Mouse (Mus musculus) limb, embryonic 15.5 days (tissue): ENCODE data around the gene Zbtb20. TPM values are rescaled to one million over a fixed set of nuclear protein-coding genes. Genes with fewer than 3 reads are reported as not detected.
A peak's percentile ranks its signal among the peaks of the same experiment; 100 is the strongest.

Experiments used
- ATAC-seq: fragments of 200-750 bp; cut with Nextera tagmentation; 2 replicates; pipeline ENCODE4 v1.8.0; 2017; ENCODE audit warnings: low read depth, moderate TSS enrichment; ENCODE audit not compliant: insufficient number of reproducible peaks, low FRiP score, low TSS enrichment
- H3K27ac ChIP-seq: fragments of 300-500 bp; sonication (generic); 2 replicates; pipeline ENCODE4 v1.5.1; 2015; ENCODE audit warnings: moderate library complexity, mild to moderate bottlenecking, inconsistent platforms
- H3K27me3 ChIP-seq: fragments of 300-500 bp; sonication (generic); 2 replicates; pipeline ENCODE4 v1.6.1; 2015; ENCODE audit warnings: inconsistent platforms
- H3K36me3 ChIP-seq: fragments of 300-500 bp; sonication (generic); 2 replicates; pipeline ENCODE4 v1.6.1; 2015; ENCODE audit warnings: inconsistent platforms
- H3K4me1 ChIP-seq: fragments of 300-500 bp; sonication (generic); 2 replicates; pipeline ENCODE4 v1.6.1; 2015; ENCODE audit warnings: inconsistent platforms
- H3K4me2 ChIP-seq: fragments of 300-500 bp; sonication (generic); 2 replicates; pipeline ENCODE4 v1.6.1; 2015; ENCODE audit warnings: mild to moderate bottlenecking, inconsistent platforms
- H3K4me3 ChIP-seq: fragments of 300-500 bp; sonication (generic); 2 replicates; pipeline ENCODE4 v1.5.1; 2015; ENCODE audit warnings: mild to moderate bottlenecking, inconsistent platforms
- H3K9ac ChIP-seq: fragments of 300-500 bp; sonication (generic); 2 replicates; pipeline ENCODE4 v1.6.1; 2015; ENCODE audit warnings: inconsistent platforms
- H3K9me3 ChIP-seq: fragments of 300-500 bp; sonication (generic); 2 replicates; pipeline ENCODE4 v1.6.1; 2016; ENCODE audit warnings: inconsistent platforms
- WGBS: fragments of 180-500 bp; shearing (Covaris S2); methylation state at CpG from one replicate; pipeline ENCODE4 v1.1.7; 2015; 5-methylcytosine and 5-hydroxymethylcytosine counted together
- polyA plus RNA-seq: library from polyadenylated mRNA; unstranded; fragments of >200 nt; fragmentation: Nextera tagmentation; extraction: Ambion mirVana; gene quantifications from 2 replicates; pipeline ENCODE4 v1.2.1, GENCODE M21; 2015

The Zbtb20 gene
- polyA plus RNA-seq, 1 experiment from 2014 or later = 22.4 TPM

GRCm38 (mm10) chr16:43331440-43331839 is 455.8 kb downstream of the Zbtb20 start:
- ATAC-seq = no peak
- Histone ChIP-seq H3K9me3 (no peaks in the 10 kb centered on the region), H3K4me1 (no peaks in the 10 kb centered on the region), H3K4me3 (no peak overlapping the region), H3K4me2 (no peak overlapping the region), H3K27me3 (no peaks in the 10 kb centered on the region), H3K9ac (no peak overlapping the region), H3K36me3 (no peaks in the 10 kb centered on the region), H3K27ac (no peak overlapping the region)
- WGBS = 66% methylated on average over 3 of the region's 3 CpGs

GRCm38 (mm10) chr16:43332734-43333133 is 457.1 kb downstream of the Zbtb20 start:
- no peak for ATAC-seq

GRCm38 (mm10) chr16:43333265-43333664 is 457.6 kb downstream of the Zbtb20 start:
- H3K27me3 ChIP-seq = no peaks in the 10 kb centered on the region
- no peak overlapping the region for H3K9ac ChIP-seq
- no peak for ATAC-seq
- no peaks in the 10 kb centered on the region for H3K9me3 ChIP-seq
- 72% methylated on average over 1 of the region's 1 CpGs for WGBS
- no peaks in the 10 kb centered on the region for H3K36me3 ChIP-seq
- no peaks in the 10 kb centered on the region for H3K4me1 ChIP-seq
- no peak overlapping the region for H3K4me2 ChIP-seq
- H3K27ac ChIP-seq = no peak overlapping the region
- H3K4me3 ChIP-seq = no peak overlapping the region

More at GRCm38 (mm10) chr16:43332734-43333133, 457.1 kb downstream of the Zbtb20 start:
- Histone ChIP-seq H3K36me3 (no peaks in the 10 kb centered on the region), H3K27ac (no peak overlapping the region), H3K9me3 (no peaks in the 10 kb centered on the region), H3K4me2 (no peak overlapping the region), H3K9ac (no peak overlapping the region), H3K27me3 (no peaks in the 10 kb centered on the region), H3K4me3 (no peak overlapping the region), H3K4me1 (no peaks in the 10 kb centered on the region)
- 44% methylated on average over 2 of the region's 2 CpGs for whole genome bisulfite sequencing

- H3K36me3 ChIP-seq = no peaks in the 10 kb centered on the region
- peak overlapping the region; percentile 68; the same call in 1 of the 2 replicates for H3K27ac ChIP-seq
- no peak overlapping the region for H3K9ac ChIP-seq
- ATAC-seq = no peak
- no peak overlapping the region for H3K4me3 ChIP-seq
- no peaks in the 10 kb centered on the region for H3K4me1 ChIP-seq
- H3K27me3 ChIP-seq = no peaks in the 10 kb centered on the region
- WGBS = 26% methylated on average over 11 of the region's 11 CpGs
- no peak overlapping the region for H3K4me2 ChIP-seq
- H3K9me3 ChIP-seq = no peaks in the 10 kb centered on the region
Measured at GRCm38 (mm10) chr16:43334411-43335150, 458.9 kb downstream of the Zbtb20 start.

GRCm38 (mm10) chr16:43335151-43335823 is 459.6 kb downstream of the Zbtb20 start:
- no peak for ATAC-seq
- no peak overlapping the region for H3K4me2 ChIP-seq
- H3K9ac ChIP-seq = no peak overlapping the region
- no peaks in the 10 kb centered on the region for H3K4me1 ChIP-seq
- H3K9me3 ChIP-seq = no peaks in the 10 kb centered on the region
- no peak overlapping the region for H3K4me3 ChIP-seq
- WGBS = 58% methylated on average over 8 of the region's 8 CpGs
- H3K27ac ChIP-seq = no peak overlapping the region
- no peaks in the 10 kb centered on the region for H3K27me3 ChIP-seq
- H3K36me3 ChIP-seq = no peaks in the 10 kb centered on the region

- ATAC-seq = no peak
- 90% methylated on average over 4 of the region's 4 CpGs for WGBS
- H3K9me3 ChIP-seq = no peaks in the 10 kb centered on the region
- H3K9ac ChIP-seq = no peak overlapping the region
- no peaks in the 10 kb centered on the region for H3K4me1 ChIP-seq
- H3K4me3 ChIP-seq = no peak overlapping the region
- H3K4me2 ChIP-seq = no peak overlapping the region
- H3K36me3 ChIP-seq = no peaks in the 10 kb centered on the region
- no peaks in the 10 kb centered on the region for H3K27me3 ChIP-seq
- no peak overlapping the region for H3K27ac ChIP-seq
Measured at GRCm38 (mm10) chr16:43335824-43336215, 460.1 kb downstream of the Zbtb20 start.

- no peak for ATAC-seq
- H3K9ac ChIP-seq = no peak overlapping the region
- 76% methylated on average over 4 of the region's 4 CpGs for WGBS
- no peaks in the 10 kb centered on the region for H3K36me3 ChIP-seq
- H3K9me3 ChIP-seq = no peaks in the 10 kb centered on the region
- H3K27me3 ChIP-seq = no peaks in the 10 kb centered on the region
- H3K4me2 ChIP-seq = no peak overlapping the region
- H3K4me1 ChIP-seq = no peaks in the 10 kb centered on the region
- H3K4me3 ChIP-seq = no peak overlapping the region
- H3K27ac ChIP-seq = no peak overlapping the region
Measured at GRCm38 (mm10) chr16:43340712-43341111, 465.0 kb downstream of the Zbtb20 start.

- H3K9ac ChIP-seq = no peak overlapping the region
- H3K9me3 ChIP-seq = no peaks in the 10 kb centered on the region
- no peaks in the 10 kb centered on the region for H3K27me3 ChIP-seq
- H3K36me3 ChIP-seq = no peaks in the 10 kb centered on the region
- H3K4me1 ChIP-seq = no peaks in the 10 kb centered on the region
- no peak for ATAC-seq
- H3K4me3 ChIP-seq = no peak overlapping the region
- H3K4me2 ChIP-seq = no peak overlapping the region
- H3K27ac ChIP-seq = no peak overlapping the region
Measured at GRCm38 (mm10) chr16:43341916-43342455, 466.3 kb downstream of the Zbtb20 start.

- Histone ChIP-seq H3K27ac (no peak overlapping the region), H3K9me3 (no peaks in the 10 kb centered on the region), H3K9ac (no peak overlapping the region), H3K4me3 (no peak overlapping the region), H3K36me3 (no peaks in the 10 kb centered on the region), H3K4me2 (no peak overlapping the region), H3K27me3 (no peaks in the 10 kb centered on the region), H3K4me1 (no peaks in the 10 kb centered on the region)
- ATAC-seq = no peak
Measured at GRCm38 (mm10) chr16:43346094-43346493, 470.4 kb downstream of the Zbtb20 start.

- Histone ChIP-seq H3K4me3 (no peak overlapping the region), H3K27me3 (no peaks in the 10 kb centered on the region), H3K9me3 (no peaks in the 10 kb centered on the region), H3K36me3 (no peaks in the 10 kb centered on the region), H3K27ac (no peak overlapping the region), H3K9ac (no peak overlapping the region), H3K4me1 (no peaks in the 10 kb centered on the region), H3K4me2 (no peak overlapping the region)
- ATAC-seq = no peak
- 51% methylated on average over 9 of the region's 9 CpGs for WGBS
Measured at GRCm38 (mm10) chr16:43355776-43356645, 480.3 kb downstream of the Zbtb20 start.

- Histone ChIP-seq H3K36me3 (no peaks in the 10 kb centered on the region), H3K27me3 (no peaks in the 10 kb centered on the region), H3K4me2 (no peak overlapping the region), H3K4me3 (no peak overlapping the region), H3K4me1 (peaks cover 12% of the 10 kb centered on the region), H3K9ac (no peak overlapping the region), H3K9me3 (no peaks in the 10 kb centered on the region), H3K27ac (no peak overlapping the region)
- ATAC-seq = no peak
- 83% methylated on average over 3 of the region's 3 CpGs for whole genome bisulfite sequencing
Measured at GRCm38 (mm10) chr16:43359546-43359945, 483.9 kb downstream of the Zbtb20 start.

GRCm38 (mm10) chr16:43360112-43360511 is 484.4 kb downstream of the Zbtb20 start:
- H3K9me3 ChIP-seq = no peaks in the 10 kb centered on the region
- no peaks in the 10 kb centered on the region for H3K27me3 ChIP-seq
- H3K36me3 ChIP-seq = no peaks in the 10 kb centered on the region
- no peak overlapping the region for H3K4me2 ChIP-seq
- no peak overlapping the region for H3K27ac ChIP-seq
- no peak for ATAC-seq
- H3K9ac ChIP-seq = no peak overlapping the region
- WGBS = 92% methylated on average over 2 of the region's 2 CpGs
- H3K4me1 ChIP-seq = peaks cover 12% of the 10 kb centered on the region
- H3K4me3 ChIP-seq = no peak overlapping the region
